Mouse (Mus musculus): ENCODE results near the gene Pdzd7. TPM values are rescaled to one million over a fixed set of nuclear protein-coding genes. Genes with fewer than 3 reads are reported as not detected.
A peak's percentile ranks its signal among the peaks of the same experiment; 100 is the strongest.

Pdzd7 gene
- polyA plus RNA-seq, 1 experiment from 2014 or later, result 0.39 TPM

DNA sequence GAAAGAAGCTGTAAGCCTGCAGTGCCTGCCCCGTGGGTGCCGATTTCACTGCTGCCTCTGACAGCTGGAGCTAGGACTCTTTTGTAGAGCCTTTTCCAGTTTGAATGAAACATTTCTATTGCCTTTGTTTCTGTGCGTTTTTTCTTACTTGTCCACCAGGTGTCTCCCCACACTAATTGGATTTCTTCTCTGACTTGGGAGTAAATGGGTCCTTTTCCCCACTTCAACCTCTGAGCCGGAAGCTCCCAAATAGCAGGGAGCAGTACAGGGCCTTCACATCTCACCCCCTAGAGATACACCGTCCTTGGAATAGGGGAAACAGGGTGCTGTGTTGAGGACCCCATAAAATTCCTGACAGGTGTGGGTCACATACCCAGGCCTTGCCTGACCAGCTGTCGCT lies 32.9 kb downstream of the Pdzd7 start:
- H3K9ac ChIP-seq, result no peak overlapping the region
- H3K27me3 ChIP-seq (ENCODE audit: insufficient read depth, low read length), result no peaks in the 10 kb centered on the region
- peaks cover 11% of the 10 kb centered on the region for H3K4me1 ChIP-seq (ENCODE audit: insufficient read depth)
- no peaks in the 10 kb centered on the region for H3K9me3 ChIP-seq (ENCODE audit: low read depth, low read length)
- H3K4me2 ChIP-seq, result no peak overlapping the region
- WGBS, result 32% methylated on average over 6 of the region's 6 CpGs
- peak; percentile 73 for TF ChIP-seq CTCF (IDR thresholded peaks at IDR 0.05; ENCODE audit: low read depth)
- no peak overlapping the region for H3K27ac ChIP-seq (ENCODE audit: low read depth)
- DNase-seq, result peak; percentile 80
- ATAC-seq (ENCODE audit: insufficient read depth), result no peak
- H3K36me3 ChIP-seq (ENCODE audit: insufficient read depth), result peaks cover 40% of the 10 kb centered on the region
- H3K4me3 ChIP-seq (ENCODE audit: low read depth, low read length), result no peak overlapping the region

- Histone ChIP-seq H3K4me3 (ENCODE audit: low read depth, low read length) (no peak overlapping the region), H3K4me1 (ENCODE audit: insufficient read depth) (peaks cover 16% of the 10 kb centered on the region), H3K9ac (no peak overlapping the region), H3K36me3 (ENCODE audit: insufficient read depth) (peaks cover 40% of the 10 kb centered on the region), H3K27ac (ENCODE audit: low read depth) (no peak overlapping the region), H3K9me3 (ENCODE audit: low read depth, low read length) (no peaks in the 10 kb centered on the region), H3K4me2 (no peak overlapping the region), H3K27me3 (ENCODE audit: insufficient read depth, low read length) (no peaks in the 10 kb centered on the region)
- ATAC-seq (ENCODE audit: insufficient read depth) (no peak), DNase-seq (no peak)
- TF ChIP-seq CTCF (IDR thresholded peaks at IDR 0.05; ENCODE audit: low read depth), result no peak
- 87% methylated on average over 8 of the region's 8 CpGs for WGBS
These were observed 33.3 kb downstream of the Pdzd7 start for GRCm38 (mm10) chr19:45012219-45012618.

DNA sequence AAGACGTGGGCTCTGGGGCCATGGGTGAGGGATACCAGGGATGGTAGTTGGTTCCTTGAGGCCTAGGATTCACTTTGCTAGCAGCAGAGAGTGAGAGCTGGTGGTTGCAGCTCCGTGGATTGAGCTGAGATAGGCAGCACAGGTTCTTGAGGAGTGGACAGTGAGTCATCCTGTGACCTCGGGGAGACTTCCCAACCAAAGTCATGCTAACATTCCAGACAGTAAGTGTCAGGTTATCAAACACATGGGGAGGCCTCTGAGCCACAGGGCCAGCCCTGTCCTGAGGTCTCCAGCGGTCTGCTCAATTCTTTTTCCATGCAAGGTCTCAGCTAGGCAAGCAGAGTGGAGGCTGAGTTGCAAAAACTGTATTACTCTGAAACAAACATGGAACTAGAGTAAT lies 34.9 kb downstream of the Pdzd7 start:
- Histone ChIP-seq H3K36me3 (ENCODE audit: insufficient read depth) (peaks cover 40% of the 10 kb centered on the region), H3K27me3 (ENCODE audit: insufficient read depth, low read length) (no peaks in the 10 kb centered on the region), H3K9me3 (ENCODE audit: low read depth, low read length) (no peaks in the 10 kb centered on the region), H3K4me3 (ENCODE audit: low read depth, low read length) (no peak overlapping the region), H3K9ac (no peak overlapping the region), H3K4me2 (no peak overlapping the region), H3K27ac (ENCODE audit: low read depth) (no peak overlapping the region), H3K4me1 (ENCODE audit: insufficient read depth) (peaks cover 20% of the 10 kb centered on the region)
- TF ChIP-seq CTCF (IDR thresholded peaks at IDR 0.05; ENCODE audit: low read depth), result no peak
- no peak for ATAC-seq (ENCODE audit: insufficient read depth)
- no peak for DNase-seq
- WGBS, result 90% methylated on average over 4 of the region's 4 CpGs

GRCm38 (mm10) chr19:45007425-45008191 lies 37.9 kb downstream of the Pdzd7 start:
- Histone ChIP-seq H3K27ac (ENCODE audit: low read depth) (no peak overlapping the region), H3K9ac (peak overlapping the region; percentile 72; the same call in 1 of the 2 replicates), H3K4me1 (ENCODE audit: insufficient read depth) (peaks cover 14% of the 10 kb centered on the region), H3K4me3 (ENCODE audit: low read depth, low read length) (peak overlapping the region; percentile 97), H3K9me3 (ENCODE audit: low read depth, low read length) (no peaks in the 10 kb centered on the region), H3K4me2 (peak overlapping the region; percentile 92), H3K27me3 (ENCODE audit: insufficient read depth, low read length) (no peaks in the 10 kb centered on the region), H3K36me3 (ENCODE audit: insufficient read depth) (peaks cover 62% of the 10 kb centered on the region)
- no peak for TF ChIP-seq CTCF (IDR thresholded peaks at IDR 0.05; ENCODE audit: low read depth)
- DNase-seq, result no peak
- WGBS, result 77% methylated on average over 20 of the region's 20 CpGs
- no peak for ATAC-seq (ENCODE audit: insufficient read depth)

- Histone ChIP-seq H3K9ac (peak overlapping the region; percentile 72), H3K27ac (ENCODE audit: low read depth) (peak overlapping the region; percentile 80; the same call in 1 of the 2 replicates), H3K4me2 (peak overlapping the region; percentile 92), H3K9me3 (ENCODE audit: low read depth, low read length) (no peaks in the 10 kb centered on the region), H3K4me3 (ENCODE audit: low read depth, low read length) (peak overlapping the region; percentile 97), H3K4me1 (ENCODE audit: insufficient read depth) (peaks cover 14% of the 10 kb centered on the region), H3K36me3 (ENCODE audit: insufficient read depth) (peaks cover 56% of the 10 kb centered on the region), H3K27me3 (ENCODE audit: insufficient read depth, low read length) (no peaks in the 10 kb centered on the region)
- WGBS, result 31% methylated on average over 17 of the region's 17 CpGs
- no peak for TF ChIP-seq CTCF (IDR thresholded peaks at IDR 0.05; ENCODE audit: low read depth)
- DNase-seq (no peak), ATAC-seq (ENCODE audit: insufficient read depth) (no peak)
These were observed 38.5 kb downstream of the Pdzd7 start for GRCm38 (mm10) chr19:45007021-45007420.

- H3K4me2 ChIP-seq, result peak within 1 kb of the TSS; percentile 92
- peaks cover 53% of the 10 kb centered on the region for H3K36me3 ChIP-seq (ENCODE audit: insufficient read depth)
- H3K27ac ChIP-seq (ENCODE audit: low read depth), result peak within 1 kb of the TSS; percentile 80; the same call in 1 of the 2 replicates
- H3K9ac ChIP-seq, result peak within 1 kb of the TSS; percentile 72
- H3K4me3 ChIP-seq (ENCODE audit: low read depth, low read length), result peak within 1 kb of the TSS; percentile 97
- TF ChIP-seq CTCF (IDR thresholded peaks at IDR 0.05; ENCODE audit: low read depth), result no peak
- peak; percentile 92 for ATAC-seq (ENCODE audit: insufficient read depth)
- no peaks in the 10 kb centered on the region for H3K27me3 ChIP-seq (ENCODE audit: insufficient read depth, low read length)
- under 1% methylated on average over 82 of the region's 82 CpGs for WGBS
- peak; percentile 96 for DNase-seq
- H3K9me3 ChIP-seq (ENCODE audit: low read depth, low read length), result no peaks in the 10 kb centered on the region
- peaks cover 14% of the 10 kb centered on the region for H3K4me1 ChIP-seq (ENCODE audit: insufficient read depth)
These were observed 39.4 kb downstream of the Pdzd7 start, which contains the start of gene Mrpl43 for GRCm38 (mm10) chr19:45005957-45006712. Mrpl43 (minus strand) TSS chr19:45006442.

DNA sequence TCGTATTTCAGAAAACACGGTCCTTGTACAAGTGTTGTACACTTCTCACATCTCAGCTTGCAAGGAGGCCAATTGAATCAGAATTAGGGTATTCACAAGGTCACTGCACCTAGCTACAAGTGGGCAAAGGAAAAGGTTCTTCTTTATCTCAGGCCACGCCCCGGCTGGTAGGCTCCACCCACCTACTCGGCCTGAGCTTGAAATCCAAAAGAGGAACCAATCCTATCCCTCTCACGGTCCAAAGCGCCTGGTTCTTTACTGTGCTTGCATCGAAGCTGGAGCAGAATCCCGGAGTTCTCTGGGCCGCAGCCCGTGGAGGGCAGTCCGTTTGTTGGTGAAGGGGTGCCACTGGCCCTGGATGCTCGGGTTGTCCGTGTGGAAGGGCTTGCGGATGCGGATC lies 40.1 kb downstream of the Pdzd7 start, which contains the start of gene Twnk:
Gene Twnk (plus strand): TSS at position 220 of the 400 bp plus-strand sequence.
- DNase-seq, result peak; percentile 56
- Histone ChIP-seq H3K4me3 (ENCODE audit: low read depth, low read length) (peak within 1 kb of the TSS; percentile 97), H3K9me3 (ENCODE audit: low read depth, low read length) (no peaks in the 10 kb centered on the region), H3K4me1 (ENCODE audit: insufficient read depth) (peaks cover 14% of the 10 kb centered on the region), H3K27me3 (ENCODE audit: insufficient read depth, low read length) (no peaks in the 10 kb centered on the region), H3K27ac (ENCODE audit: low read depth) (peak within 1 kb of the TSS; percentile 80; the same call in 1 of the 2 replicates), H3K36me3 (ENCODE audit: insufficient read depth) (peaks cover 46% of the 10 kb centered on the region), H3K9ac (peak within 1 kb of the TSS; percentile 72), H3K4me2 (peak within 1 kb of the TSS; percentile 92)
- no peak for TF ChIP-seq CTCF (IDR thresholded peaks at IDR 0.05; ENCODE audit: low read depth)
- WGBS, result 10% methylated on average over 16 of the region's 16 CpGs
- ATAC-seq (ENCODE audit: insufficient read depth), result no peak
